Mouse (Mus musculus): ENCODE data around the gene Castor2. TPM values are rescaled to one million over a fixed set of nuclear protein-coding genes. Genes with fewer than 3 reads are reported as not detected.
A peak's percentile ranks its signal among the peaks of the same experiment; 100 is the strongest.

The Castor2 gene
- total and polyA plus RNA-seq, 3 experiments, result 0.35 to 3.9 (median 1.3) TPM

DNA sequence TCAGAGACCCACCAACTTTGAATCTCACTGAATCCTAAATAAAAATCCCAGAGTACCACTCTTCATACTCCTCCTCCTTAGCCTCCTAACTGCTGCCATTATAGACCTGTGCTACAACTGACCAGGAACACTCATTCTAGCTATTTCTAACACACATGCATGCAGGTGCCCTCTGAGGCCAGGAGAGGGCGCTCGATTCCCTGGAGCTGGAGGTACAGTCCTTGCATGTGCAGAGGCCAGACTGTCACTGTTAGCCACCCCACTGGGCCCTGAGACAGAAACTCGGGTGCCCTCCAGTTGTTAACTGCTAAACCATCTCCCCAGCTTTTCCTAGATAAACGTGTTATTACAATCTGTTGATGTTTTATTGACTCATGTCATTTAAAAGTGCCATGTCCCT, 73.7 kb downstream of the Castor2 start:
- peaks cover 28 to 57% of the 10 kb centered on the region in 2 experiments for H3K36me3 ChIP-seq (replicated peaks in 1 of 2; ENCODE audit: control insufficient read depth in 1 of 2, insufficient read depth in 1 of 2, low read length in 1 of 2)
- peaks cover 4 to 41% of the 10 kb centered on the region in 2 experiments; a peak in 3 of 4 replicates for H3K4me1 ChIP-seq (ENCODE audit: control insufficient read depth in 1 of 2, insufficient read depth in 2 of 2)
- no peaks in the 10 kb centered on the region for H3K9me3 ChIP-seq (replicated peaks; ENCODE audit: low read length)
- no peak overlapping the region for H3K9ac ChIP-seq (ENCODE audit: insufficient read depth, low read depth)
- no peak overlapping the region for H3K4me3 ChIP-seq (replicated peaks in 1 of 3; ENCODE audit: low read depth in 2 of 3, low read length in 2 of 3, poor library complexity in 1 of 3)
- peak; percentile 70 for DNase-seq (ENCODE audit: extremely low read depth)
- H3K4me2 ChIP-seq (ENCODE audit: insufficient read depth, low read depth, poor library complexity, severe bottlenecking), result no peak overlapping the region
- no peaks in the 10 kb centered on the region for H3K27me3 ChIP-seq (replicated peaks)
- H3K27ac ChIP-seq (ENCODE audit: insufficient read depth, low read depth), result no peak overlapping the region
- TF ChIP-seq USF1 (IDR thresholded peaks at IDR 0.05; ENCODE audit: low read depth, low read length) (no peak), SIN3A (IDR thresholded peaks at IDR 0.05; ENCODE audit: low read length) (no peak), CTCF (conservative IDR thresholded peaks at IDR 0.05 in 1 of 2, IDR thresholded peaks at IDR 0.05 in 1 of 2; ENCODE audit: low read depth in 2 of 2, low read length in 2 of 2) (peak; percentile 72 to 78), CHD1 (IDR thresholded peaks at IDR 0.05; ENCODE audit: low read depth, low read length) (no peak), GABPA (IDR thresholded peaks at IDR 0.05; ENCODE audit: insufficient replicate concordance, low read depth, low read length) (no peak), MAX (IDR thresholded peaks at IDR 0.05; ENCODE audit: low read length) (no peak), TCF12 (IDR thresholded peaks at IDR 0.05; ENCODE audit: low read depth, low read length) (no peak), SMC3 (IDR thresholded peaks at IDR 0.05; ENCODE audit: low read depth, low read length) (peak; percentile 51), HCFC1 (IDR thresholded peaks at IDR 0.05; ENCODE audit: low read depth, low read length) (no peak), MAFK (IDR thresholded peaks at IDR 0.05; ENCODE audit: insufficient replicate concordance, low read length) (no peak), JUND (conservative IDR thresholded peaks at IDR 0.05; ENCODE audit: low read depth, low read length) (no peak), ETS1 (conservative IDR thresholded peaks at IDR 0.05; ENCODE audit: low read depth, low read length) (no peak), MAZ (IDR thresholded peaks at IDR 0.05; ENCODE audit: low read depth, low read length) (no peak), RAD21 (IDR thresholded peaks at IDR 0.05; ENCODE audit: low read depth, low read length) (peak; percentile 51), USF2 (conservative IDR thresholded peaks at IDR 0.05; ENCODE audit: low read depth, low read length) (no peak), PAX5 (IDR thresholded peaks at IDR 0.05; ENCODE audit: low read length) (no peak), ELF1 (IDR thresholded peaks at IDR 0.05; ENCODE audit: low read depth, low read length) (no peak), ZKSCAN1 (IDR thresholded peaks at IDR 0.05; ENCODE audit: borderline replicate concordance, low read depth, low read length) (no peak), MYC (IDR thresholded peaks at IDR 0.05; ENCODE audit: low read depth, low read length) (no peak), MXI1 (IDR thresholded peaks at IDR 0.05; ENCODE audit: low read depth, low read length) (no peak), TBP (conservative IDR thresholded peaks at IDR 0.05; ENCODE audit: low read depth, low read length) (no peak), NRF1 (IDR thresholded peaks at IDR 0.05; ENCODE audit: low read depth, low read length) (no peak), E2F4 (IDR thresholded peaks at IDR 0.05; ENCODE audit: insufficient replicate concordance, low read depth, low read length) (no peak), NELFE (IDR thresholded peaks at IDR 0.05; ENCODE audit: low read depth, low read length) (no peak), BHLHE40 (IDR thresholded peaks at IDR 0.05; ENCODE audit: low read depth, low read length) (no peak), MEF2A (IDR thresholded peaks at IDR 0.05; ENCODE audit: borderline replicate concordance, low read depth, low read length) (no peak)
- peaks cover 18% of the 10 kb centered on the region for H3K79me2 ChIP-seq (replicated peaks; ENCODE audit: control insufficient read depth, extremely low read depth, insufficient read depth, poor library complexity, severe bottlenecking)
- dilution Hi-C loops (cut with MboI; ENCODE audit: extremely low pct_ligation_motif_present, extremely low pct_unique_long_range_greater_than_20kb, low sequenced_read_pairs) (no loop called here), in situ Hi-C loops (cut with MboI; ENCODE audit: low pct_ligation_motif_present, low pct_unique_long_range_greater_than_20kb, low sequenced_read_pairs) (no loop called here)
